Mouse (Mus musculus): Measurements from ENCODE around the gene Efna5. TPM values are rescaled to one million over a fixed set of nuclear protein-coding genes. Genes with fewer than 3 reads are reported as not detected.

The Efna5 gene
- polyA plus RNA-seq, 1 experiment from 2014 or later = 59.8 TPM

DNA sequence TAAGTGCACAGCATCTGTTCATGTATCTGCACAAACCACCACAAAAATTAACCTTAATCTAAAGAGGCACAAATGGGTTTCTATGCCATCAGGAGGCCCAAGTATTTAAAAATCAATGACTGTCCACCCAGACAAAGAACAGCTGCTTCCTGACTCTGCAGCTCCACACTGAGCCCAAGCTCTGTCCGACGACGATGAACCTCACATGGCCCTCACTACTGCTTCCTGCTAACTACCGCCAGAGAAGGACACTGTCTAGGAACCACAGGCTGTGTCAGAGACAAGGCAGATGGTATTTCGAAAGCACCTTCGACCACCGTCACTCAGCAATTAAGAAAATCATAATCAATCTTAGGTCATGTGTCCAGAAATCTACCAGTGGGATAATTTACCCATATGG, 29.8 kb downstream of the Efna5 start:
- Histone ChIP-seq H3K4me1 (peaks cover 38% of the 10 kb centered on the region), H3K36me3 (replicated peaks) (no peaks in the 10 kb centered on the region), H3K4me3 (no peak overlapping the region), H3K27ac (0 out of 2 replicates have a peak overlapping the region, but pooled peaks have one; percentile 38), H3K9me3 (no peaks in the 10 kb centered on the region), H3K9ac (no peak overlapping the region), H3K4me2 (no peak overlapping the region), H3K27me3 (replicated peaks) (no peaks in the 10 kb centered on the region)
- WGBS = 31% methylated on average over 7 of the region's 7 CpGs
- ATAC-seq (replicated peaks) = no peak

DNA sequence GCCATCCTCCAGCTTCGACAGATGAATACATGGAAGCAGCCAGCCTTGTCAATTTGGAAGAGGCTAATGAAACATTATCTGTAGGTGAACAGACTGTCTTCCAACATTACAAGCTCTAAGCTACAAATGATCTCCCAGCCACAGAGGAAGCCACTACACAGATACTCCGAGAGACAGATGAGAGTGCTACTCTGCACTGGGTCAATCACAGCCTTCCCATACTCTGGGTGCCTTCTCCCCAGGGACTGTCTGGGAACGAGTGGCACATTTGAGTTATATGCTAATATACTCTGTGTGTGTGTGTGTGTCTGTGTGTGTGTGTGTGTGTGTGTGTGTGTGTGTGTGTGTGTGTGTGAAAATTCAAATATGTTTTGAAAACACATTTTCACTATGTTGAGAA, 30.5 kb downstream of the Efna5 start:
- Histone ChIP-seq H3K27me3 (replicated peaks) (no peaks in the 10 kb centered on the region), H3K4me2 (peak overlapping the region; percentile 30), H3K27ac (peak overlapping the region; percentile 50; the same call in 1 of the 2 replicates), H3K36me3 (replicated peaks) (no peaks in the 10 kb centered on the region), H3K9me3 (no peaks in the 10 kb centered on the region), H3K4me1 (peaks cover 43% of the 10 kb centered on the region), H3K4me3 (no peak overlapping the region), H3K9ac (no peak overlapping the region)
- ATAC-seq (replicated peaks) = peak; percentile 44
- whole genome bisulfite sequencing = 29% methylated on average over 3 of the region's 3 CpGs

DNA sequence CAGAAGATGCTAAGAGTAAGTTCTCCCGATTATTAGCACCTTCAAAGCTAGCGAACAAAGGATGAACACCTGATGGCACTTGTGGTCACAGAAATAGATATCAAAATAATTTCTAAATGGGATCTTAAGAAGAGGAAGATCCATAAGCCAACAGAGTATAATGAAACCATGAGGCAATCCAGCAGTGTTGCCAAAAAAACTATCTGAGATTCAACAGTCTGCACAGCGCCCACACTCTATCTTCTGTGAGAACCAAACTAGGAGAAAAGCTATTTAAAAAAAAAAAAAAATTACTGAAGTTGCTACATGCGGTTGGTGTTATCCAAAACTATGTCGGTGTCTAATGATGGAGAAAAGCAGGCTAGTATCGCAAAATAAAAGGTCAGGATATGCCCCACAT, 31.4 kb downstream of the Efna5 start:
- Histone ChIP-seq H3K9me3 (no peaks in the 10 kb centered on the region), H3K4me1 (peaks cover 46% of the 10 kb centered on the region), H3K4me2 (peak overlapping the region; percentile 30), H3K36me3 (replicated peaks) (no peaks in the 10 kb centered on the region), H3K9ac (no peak overlapping the region; the same call in 1 of the 2 replicates), H3K27ac (0 out of 2 replicates have a peak overlapping the region, but pooled peaks have one; percentile 20), H3K27me3 (replicated peaks) (no peaks in the 10 kb centered on the region), H3K4me3 (0 out of 2 replicates have a peak overlapping the region, but pooled peaks have one; percentile 3)
- WGBS = 71% methylated on average over 6 of the region's 6 CpGs
- ATAC-seq (replicated peaks) = no peak

DNA sequence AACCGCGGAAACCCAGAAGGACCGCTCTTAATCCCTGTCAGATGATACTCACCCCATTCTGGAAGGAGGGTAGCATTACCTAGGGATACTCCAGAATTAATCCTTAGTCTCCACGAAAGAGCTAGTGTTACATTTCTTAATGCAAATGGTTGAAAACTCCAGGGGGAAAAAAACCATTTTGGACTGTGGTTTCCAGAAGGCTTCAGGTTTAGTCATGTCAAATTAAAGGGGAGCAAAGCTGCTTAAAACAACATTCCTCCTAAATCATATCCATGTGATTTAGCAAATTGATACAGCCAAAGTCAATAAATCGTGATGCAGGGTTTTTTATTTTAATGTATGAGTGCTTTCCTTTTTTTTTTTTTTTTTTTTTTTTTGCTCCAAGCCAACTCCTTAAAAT, 35.5 kb downstream of the Efna5 start:
- no peaks in the 10 kb centered on the region for H3K27me3 ChIP-seq (replicated peaks)
- no peak overlapping the region for H3K27ac ChIP-seq
- WGBS = 17% methylated on average over 5 of the region's 5 CpGs
- H3K4me2 ChIP-seq = no peak overlapping the region
- H3K4me1 ChIP-seq = peaks cover 27% of the 10 kb centered on the region
- H3K9ac ChIP-seq = no peak overlapping the region
- no peak overlapping the region for H3K4me3 ChIP-seq
- no peak for ATAC-seq (replicated peaks)
- no peaks in the 10 kb centered on the region for H3K36me3 ChIP-seq (replicated peaks)
- no peaks in the 10 kb centered on the region for H3K9me3 ChIP-seq

DNA sequence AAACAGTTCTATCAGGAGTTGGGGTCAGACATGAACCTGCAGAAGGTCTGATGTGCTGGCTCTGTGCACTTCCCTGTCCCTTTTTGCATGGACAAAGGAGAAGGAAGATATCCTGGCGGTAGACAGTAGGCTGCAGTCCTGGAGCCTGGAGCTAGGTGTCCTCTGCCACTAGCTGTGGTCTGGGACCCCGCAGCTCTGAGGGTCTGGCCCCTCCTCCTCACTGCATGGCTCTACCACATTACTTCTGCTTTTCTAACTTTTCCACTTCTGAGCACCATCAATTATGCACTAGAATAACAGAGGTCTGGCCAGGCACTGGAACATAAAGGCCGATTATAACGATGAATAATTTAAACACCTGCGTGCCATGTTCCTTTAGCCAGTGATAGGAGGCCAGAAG, 36.8 kb downstream of the Efna5 start:
- H3K9ac ChIP-seq = no peak overlapping the region
- no peak overlapping the region for H3K4me3 ChIP-seq
- no peaks in the 10 kb centered on the region for H3K27me3 ChIP-seq (replicated peaks)
- no peak overlapping the region for H3K4me2 ChIP-seq
- peak; percentile 55; the same call in 1 of the 2 replicates for ATAC-seq (replicated peaks)
- H3K27ac ChIP-seq = no peak overlapping the region
- H3K9me3 ChIP-seq = no peaks in the 10 kb centered on the region
- WGBS = 40% methylated on average over 5 of the region's 5 CpGs
- peaks cover 13% of the 10 kb centered on the region; the same call in 1 of the 2 replicates for H3K4me1 ChIP-seq
- no peaks in the 10 kb centered on the region for H3K36me3 ChIP-seq (replicated peaks)

DNA sequence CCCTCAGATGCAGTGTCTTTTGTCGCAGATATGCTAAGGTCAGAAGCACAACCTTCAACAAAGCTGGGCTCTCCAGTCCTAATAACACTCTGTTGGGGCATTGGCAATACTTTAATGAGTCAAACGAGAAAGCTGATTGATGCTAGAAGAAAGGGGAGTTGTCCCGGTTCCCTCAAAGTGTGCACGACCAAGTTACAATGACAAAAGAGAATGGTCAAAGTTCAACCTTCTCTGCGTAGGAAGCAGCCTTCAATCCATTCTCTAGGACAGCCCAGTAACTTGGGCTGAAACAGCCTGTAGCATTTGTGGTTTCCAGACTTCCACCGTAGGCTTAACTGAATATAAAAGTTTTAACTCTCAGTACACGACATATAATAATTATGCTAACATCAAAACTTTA, 43.8 kb downstream of the Efna5 start:
- Histone ChIP-seq H3K4me1 (peaks cover 4% of the 10 kb centered on the region; the same call in 1 of the 2 replicates), H3K9me3 (no peaks in the 10 kb centered on the region), H3K27me3 (replicated peaks) (no peaks in the 10 kb centered on the region), H3K27ac (no peak overlapping the region), H3K4me2 (no peak overlapping the region), H3K4me3 (no peak overlapping the region), H3K36me3 (replicated peaks) (no peaks in the 10 kb centered on the region), H3K9ac (no peak overlapping the region)
- 34% methylated on average over 7 of the region's 7 CpGs for WGBS
- no peak for ATAC-seq (replicated peaks)

DNA sequence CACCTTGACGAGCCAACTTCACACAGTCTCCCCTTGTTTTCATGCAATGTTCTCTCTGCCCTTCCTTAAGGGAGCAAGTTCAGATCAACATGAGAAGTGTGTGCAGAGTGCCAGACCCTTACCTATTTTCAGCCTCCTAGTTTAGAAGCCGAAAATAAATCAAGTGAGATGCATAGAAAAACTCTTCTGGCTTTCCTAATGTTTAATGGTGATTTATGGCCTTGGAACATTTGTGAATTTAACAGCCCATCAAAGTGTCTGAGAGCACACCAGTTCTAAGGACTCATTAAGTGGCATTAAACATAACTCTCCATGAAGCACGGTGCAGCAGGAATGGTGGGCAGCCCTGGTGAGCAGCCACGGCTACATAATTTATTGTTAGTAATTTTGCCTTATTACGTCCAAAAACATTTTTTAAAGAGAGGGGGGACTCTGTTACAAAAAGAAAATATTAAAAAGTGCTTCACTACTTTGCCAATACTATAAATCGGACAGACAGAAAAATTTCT, 44.5 kb downstream of the Efna5 start:
- WGBS = 88% methylated on average over 6 of the region's 6 CpGs
- Histone ChIP-seq H3K9ac (no peak overlapping the region), H3K27me3 (replicated peaks) (no peaks in the 10 kb centered on the region), H3K9me3 (no peaks in the 10 kb centered on the region), H3K27ac (no peak overlapping the region), H3K36me3 (replicated peaks) (no peaks in the 10 kb centered on the region), H3K4me3 (no peak overlapping the region), H3K4me1 (peaks cover 7% of the 10 kb centered on the region; the same call in 1 of the 2 replicates), H3K4me2 (no peak overlapping the region)
- ATAC-seq (replicated peaks) = no peak

DNA sequence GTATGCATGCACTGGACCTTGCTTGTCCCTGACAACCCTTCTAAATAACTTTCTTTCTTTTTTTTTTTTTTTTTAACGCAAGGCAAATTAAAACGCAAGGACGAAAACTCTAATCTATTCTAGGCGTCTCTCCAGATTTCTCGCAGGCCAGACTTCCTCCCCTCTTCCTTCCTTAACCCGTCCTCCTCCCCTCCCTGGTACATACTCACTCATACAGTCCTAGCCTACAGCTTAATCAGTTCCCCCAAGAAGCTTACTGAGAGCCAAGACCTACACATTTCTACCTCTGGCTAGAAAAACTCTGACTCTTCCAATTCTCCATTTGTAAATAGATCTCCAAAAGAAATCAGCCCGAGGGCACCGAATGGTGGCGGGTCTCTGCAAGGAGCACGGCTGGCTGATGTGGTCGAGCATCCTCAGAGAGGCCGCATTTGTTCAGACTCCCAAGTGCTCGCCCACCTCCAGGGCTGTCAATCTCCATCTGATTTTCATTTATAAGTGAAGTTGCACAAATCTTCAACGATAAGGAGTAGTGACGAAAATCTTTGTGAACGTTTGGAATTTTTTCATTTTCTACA, 48.5 kb downstream of the Efna5 start:
- no peak overlapping the region for H3K4me2 ChIP-seq
- H3K4me3 ChIP-seq = no peak overlapping the region
- H3K4me1 ChIP-seq = peaks cover 25% of the 10 kb centered on the region
- no peaks in the 10 kb centered on the region for H3K27me3 ChIP-seq (replicated peaks)
- ATAC-seq (replicated peaks) = peak; percentile 51
- WGBS = 52% methylated on average over 16 of the region's 16 CpGs
- no peaks in the 10 kb centered on the region for H3K9me3 ChIP-seq
- H3K27ac ChIP-seq = peak overlapping the region; percentile 55
- no peak overlapping the region for H3K9ac ChIP-seq
- no peaks in the 10 kb centered on the region for H3K36me3 ChIP-seq (replicated peaks)

DNA sequence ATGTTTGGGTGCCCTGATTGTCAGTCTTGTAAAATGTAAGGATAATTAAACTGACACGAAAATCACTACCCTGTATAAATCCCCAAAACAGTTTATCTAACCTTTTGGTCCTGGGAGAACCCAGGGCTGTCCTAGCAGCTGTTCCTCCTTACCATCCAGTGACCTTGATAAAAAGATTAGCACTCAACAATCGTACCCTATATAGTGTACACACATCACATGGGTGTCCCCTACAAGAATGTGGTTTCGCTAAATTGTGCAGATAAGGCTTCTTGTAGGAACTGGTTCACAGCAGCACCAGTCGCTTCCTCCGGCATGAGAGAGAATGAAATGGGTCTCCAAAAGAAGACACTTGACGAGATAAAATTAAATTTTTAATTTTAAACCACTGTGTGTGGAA, 53.6 kb downstream of the Efna5 start:
- H3K9me3 ChIP-seq = no peaks in the 10 kb centered on the region
- no peak overlapping the region for H3K9ac ChIP-seq
- peaks cover 24% of the 10 kb centered on the region for H3K4me1 ChIP-seq
- no peak overlapping the region for H3K4me3 ChIP-seq
- no peak for ATAC-seq (replicated peaks)
- 55% methylated on average over 6 of the region's 6 CpGs for WGBS
- peak overlapping the region; percentile 34; the same call in 1 of the 2 replicates for H3K27ac ChIP-seq
- H3K4me2 ChIP-seq = 0 out of 2 replicates have a peak overlapping the region, but pooled peaks have one; percentile 9
- no peaks in the 10 kb centered on the region for H3K27me3 ChIP-seq (replicated peaks)
- H3K36me3 ChIP-seq (replicated peaks) = no peaks in the 10 kb centered on the region

DNA sequence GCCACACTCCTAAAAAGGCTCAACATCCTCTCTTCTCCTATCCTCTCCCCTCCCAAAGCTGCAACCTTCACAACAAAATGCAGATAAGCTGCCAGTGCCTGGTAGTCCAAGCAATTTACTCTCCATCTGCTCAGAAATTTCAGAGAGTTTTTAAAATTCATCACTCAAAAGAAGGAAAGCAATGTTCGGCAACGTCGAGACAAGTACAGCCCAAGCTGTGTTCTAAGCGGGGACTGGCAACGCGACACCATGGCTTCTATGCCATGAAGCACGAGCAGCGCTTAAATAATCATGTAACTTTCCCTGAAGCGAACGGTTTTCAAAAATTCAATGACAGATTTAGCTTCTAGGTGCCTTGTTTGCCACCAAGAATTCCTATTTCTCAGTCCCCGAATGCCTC, 59.9 kb downstream of the Efna5 start:
- Histone ChIP-seq H3K27ac (peak overlapping the region; percentile 30; the same call in 1 of the 2 replicates), H3K4me3 (no peak overlapping the region), H3K9me3 (no peaks in the 10 kb centered on the region), H3K36me3 (replicated peaks) (no peaks in the 10 kb centered on the region), H3K4me1 (peaks cover 33% of the 10 kb centered on the region), H3K27me3 (replicated peaks) (no peaks in the 10 kb centered on the region), H3K4me2 (peak overlapping the region; percentile 35), H3K9ac (no peak overlapping the region)
- 68% methylated on average over 11 of the region's 11 CpGs for WGBS
- no peak for ATAC-seq (replicated peaks)

DNA sequence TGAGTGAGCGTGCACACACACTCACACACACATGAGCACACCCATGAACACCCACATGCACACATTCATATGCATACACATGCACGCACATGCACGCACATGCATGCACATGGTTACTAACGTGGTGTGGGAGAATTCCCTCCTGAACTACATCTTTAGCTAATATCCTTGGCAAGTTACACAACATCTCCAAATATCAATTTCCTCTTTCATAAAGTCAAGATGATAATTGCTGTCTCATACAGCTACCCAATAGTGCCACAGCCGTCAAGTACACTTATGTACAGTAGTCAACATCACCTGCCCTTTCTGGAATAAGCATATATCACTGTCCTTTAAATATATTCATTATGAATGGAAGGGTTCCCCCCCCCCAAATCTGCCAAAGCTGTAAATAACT, 61.2 kb downstream of the Efna5 start:
- H3K36me3 ChIP-seq (replicated peaks) = no peaks in the 10 kb centered on the region
- H3K9me3 ChIP-seq = no peaks in the 10 kb centered on the region
- peaks cover 34% of the 10 kb centered on the region for H3K4me1 ChIP-seq
- no peak for ATAC-seq (replicated peaks)
- H3K27me3 ChIP-seq (replicated peaks) = no peaks in the 10 kb centered on the region
- H3K9ac ChIP-seq = no peak overlapping the region
- peak overlapping the region; percentile 38 for H3K4me2 ChIP-seq
- 80% methylated on average over 5 of the region's 5 CpGs for WGBS
- no peak overlapping the region for H3K4me3 ChIP-seq
- no peak overlapping the region; the same call in 1 of the 2 replicates for H3K27ac ChIP-seq

DNA sequence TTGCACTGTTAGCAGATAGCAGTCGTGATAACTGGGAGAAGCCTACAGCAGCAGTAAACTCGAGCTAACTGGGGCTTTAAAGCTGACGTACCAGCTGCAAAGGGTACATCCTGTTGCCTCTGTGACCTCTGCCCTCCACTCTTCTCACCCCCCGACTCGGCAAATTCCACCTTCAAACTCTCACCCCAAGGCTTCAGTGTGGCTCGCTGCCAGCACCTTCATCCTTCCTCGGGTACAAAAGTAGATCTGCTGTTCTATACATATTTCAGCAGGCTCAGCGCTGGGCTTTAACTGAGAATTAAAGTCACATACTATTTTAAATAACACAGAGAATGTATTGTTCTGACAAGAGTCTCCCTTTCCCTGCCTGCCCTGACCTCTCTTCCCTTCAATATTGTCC, 62.3 kb downstream of the Efna5 start:
- 8% methylated on average over 8 of the region's 8 CpGs for WGBS
- Histone ChIP-seq H3K4me1 (peaks cover 34% of the 10 kb centered on the region), H3K27ac (peak overlapping the region; percentile 29; the same call in 1 of the 2 replicates), H3K4me2 (peak overlapping the region; percentile 38), H3K9ac (0 out of 2 replicates have a peak overlapping the region, but pooled peaks have one; percentile 14), H3K36me3 (replicated peaks) (no peaks in the 10 kb centered on the region), H3K4me3 (0 out of 2 replicates have a peak overlapping the region, but pooled peaks have one; percentile 4), H3K27me3 (replicated peaks) (no peaks in the 10 kb centered on the region), H3K9me3 (no peaks in the 10 kb centered on the region)
- ATAC-seq (replicated peaks) = no peak

DNA sequence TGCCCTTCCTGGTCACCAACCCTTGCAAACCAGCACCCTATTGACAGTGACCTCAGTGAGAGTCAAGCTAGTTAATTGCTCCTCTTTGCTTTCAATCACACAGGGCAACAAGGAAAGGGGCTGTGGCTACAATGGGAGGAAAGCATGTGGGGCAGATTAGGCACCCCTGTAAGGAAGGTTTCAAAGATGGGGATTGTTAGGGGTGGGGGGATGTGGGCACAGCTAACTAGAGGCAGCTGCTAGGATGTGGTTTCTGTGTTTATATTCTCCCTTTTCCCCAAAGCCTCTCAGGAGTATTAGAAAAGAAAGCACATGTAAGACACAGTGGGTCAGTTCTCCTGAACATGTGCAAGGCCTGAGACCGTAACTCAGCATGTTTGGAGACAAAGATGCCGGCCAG, 62.8 kb downstream of the Efna5 start:
- no peak for ATAC-seq (replicated peaks)
- Histone ChIP-seq H3K4me1 (peaks cover 34% of the 10 kb centered on the region), H3K4me2 (peak overlapping the region; percentile 38), H3K9ac (no peak overlapping the region), H3K36me3 (replicated peaks) (no peaks in the 10 kb centered on the region), H3K27ac (0 out of 2 replicates have a peak overlapping the region, but pooled peaks have one; percentile 29), H3K4me3 (no peak overlapping the region), H3K9me3 (no peaks in the 10 kb centered on the region), H3K27me3 (replicated peaks) (no peaks in the 10 kb centered on the region)
- WGBS = 44% methylated on average over 2 of the region's 2 CpGs

All from midbrain, embryonic 15.5 days (tissue).